Mouse (Mus musculus) forebrain, postnatal 0 days (tissue): ENCODE data around the gene Nlgn1. TPM values are rescaled to one million over a fixed set of nuclear protein-coding genes. Genes with fewer than 3 reads are reported as not detected.

Experiments
- ATAC-seq: fragments of 200-750 bp; cut with Nextera tagmentation; 2 replicates; pipeline ENCODE4 v1.8.0; 2017; ENCODE audit warnings: mild to moderate bottlenecking, moderate library complexity
- DNase-seq: peaks from one replicate; pipeline ENCODE4 v3.0.0-alpha.2; 2015
- H3K27ac ChIP-seq: fragments of 300-500 bp; sonication (generic); 2 replicates; pipeline ENCODE4 v1.5.1; 2014; ENCODE audit warnings: low read depth, mild to moderate bottlenecking, antibody characterized with exemption, low read length, moderate library complexity, mixed read lengths
- H3K27me3 ChIP-seq: fragments of 300-500 bp; sonication (generic); 2 replicates; pipeline ENCODE4 v1.6.1; 2014; ENCODE audit warnings: mild to moderate bottlenecking, low read length, mixed read lengths; ENCODE audit not compliant: insufficient read depth
- H3K36me3 ChIP-seq: fragments of 300-500 bp; sonication (generic); 2 replicates; pipeline ENCODE4 v1.6.1; 2014; ENCODE audit warnings: mild to moderate bottlenecking, moderate library complexity; ENCODE audit not compliant: insufficient read depth
- H3K4me1 ChIP-seq: fragments of 300-500 bp; sonication (generic); 2 replicates; pipeline ENCODE4 v1.6.1; 2014; ENCODE audit warnings: antibody characterized with exemption; ENCODE audit not compliant: insufficient read depth
- H3K4me2 ChIP-seq: fragments of 300-500 bp; sonication (generic); 2 replicates; pipeline ENCODE4 v1.6.1; 2014; ENCODE audit warnings: low read depth, mild to moderate bottlenecking, moderate library complexity
- H3K4me3 ChIP-seq: fragments of 300-500 bp; sonication (generic); 2 replicates; pipeline ENCODE4 v1.5.1; 2014; ENCODE audit warnings: low read depth, low read length, mixed read lengths
- H3K9ac ChIP-seq: fragments of 300-500 bp; sonication (generic); 2 replicates; pipeline ENCODE4 v1.6.1; 2014; ENCODE audit warnings: mild to moderate bottlenecking
- H3K9me3 ChIP-seq: fragments of 300-500 bp; sonication (generic); 2 replicates; pipeline ENCODE4 v1.6.1; 2016; ENCODE audit warnings: low read length
- CTCF ChIP-seq: sonication (generic); IDR thresholded peaks from 2 replicates; pipeline ENCODE4 v1.5.1; 2016; ENCODE audit warnings: antibody characterized with exemption, control low read depth, low read depth
- WGBS: fragments of 180-500 bp; shearing (Covaris S2); extraction: QIAGEN DNeasy Blood & Tissue Kit; methylation state at CpG from one replicate; pipeline ENCODE4 v1.1.7; 2014; 5-methylcytosine and 5-hydroxymethylcytosine counted together
- polyA plus RNA-seq: library from polyadenylated mRNA; unstranded; fragments of >200 nt; fragmentation: Nextera tagmentation; extraction: Ambion mirVana; gene quantifications from 2 replicates; pipeline ENCODE4 v1.2.1, GENCODE M21; 2015
- total RNA-seq: library from RNA; depleted of rRNA; stranded (reverse); fragments of >200 nt; gene quantifications from 2 replicates; pipeline ENCODE4 v1.2.3, GENCODE M21; 2014; rRNA removed

Gene Nlgn1
- 71.3 and 95.2 TPM in 2 replicates for total RNA-seq
- polyA plus RNA-seq = 24.3 and 33.6 TPM in 2 replicates

- Histone ChIP-seq H3K4me1 (peaks cover 4% of the 10 kb centered on the region; the same call in 1 of the 2 replicates), H3K27ac (peak within 1 kb of the TSS; percentile 86), H3K9me3 (no peaks in the 10 kb centered on the region), H3K27me3 (no peaks in the 10 kb centered on the region), H3K36me3 (no peaks in the 10 kb centered on the region), H3K9ac (peak within 1 kb of the TSS; percentile 72), H3K4me3 (peak within 1 kb of the TSS; percentile 79), H3K4me2 (peak within 1 kb of the TSS; percentile 86)
- ATAC-seq (peak; percentile 10; the same call in 1 of the 2 replicates), DNase-seq (peak; percentile 27)
- 2% methylated on average over 14 of the region's 14 CpGs for WGBS
- TF ChIP-seq CTCF = peak; percentile 32
Measured at GRCm38 (mm10) chr3:26332400-26333238, at the start of gene Nlgn1. Gene Nlgn1, minus strand, starts transcription at chr3:26332460.

GRCm38 (mm10) chr3:26378272-26378671, 46.0 kb upstream of the Nlgn1 start:
- H3K4me2 ChIP-seq = no peak overlapping the region
- no peak overlapping the region for H3K9ac ChIP-seq
- DNase-seq (no peak), ATAC-seq (no peak)
- no peak overlapping the region for H3K27ac ChIP-seq
- H3K9me3 ChIP-seq = no peaks in the 10 kb centered on the region
- no peak overlapping the region for H3K4me3 ChIP-seq
- no peaks in the 10 kb centered on the region for H3K36me3 ChIP-seq
- no peak for TF ChIP-seq CTCF
- H3K27me3 ChIP-seq = no peaks in the 10 kb centered on the region
- 85% methylated on average over 2 of the region's 2 CpGs for WGBS
- H3K4me1 ChIP-seq = no peaks in the 10 kb centered on the region

- ATAC-seq (no peak), DNase-seq (no peak)
- no peaks in the 10 kb centered on the region for H3K9me3 ChIP-seq
- no peak overlapping the region for H3K9ac ChIP-seq
- no peak overlapping the region for H3K4me2 ChIP-seq
- TF ChIP-seq CTCF = no peak
- H3K4me1 ChIP-seq = no peaks in the 10 kb centered on the region
- no peak overlapping the region for H3K27ac ChIP-seq
- H3K36me3 ChIP-seq = no peaks in the 10 kb centered on the region
- 81% methylated on average over 5 of the region's 5 CpGs for WGBS
- H3K27me3 ChIP-seq = no peaks in the 10 kb centered on the region
- H3K4me3 ChIP-seq = no peak overlapping the region
Measured at GRCm38 (mm10) chr3:26355082-26355481, 22.8 kb upstream of the Nlgn1 start.

- Histone ChIP-seq H3K27me3 (no peaks in the 10 kb centered on the region), H3K4me3 (no peak overlapping the region), H3K9ac (no peak overlapping the region), H3K27ac (no peak overlapping the region), H3K4me1 (no peaks in the 10 kb centered on the region), H3K9me3 (no peaks in the 10 kb centered on the region), H3K36me3 (no peaks in the 10 kb centered on the region), H3K4me2 (no peak overlapping the region)
- DNase-seq (peak; percentile 22), ATAC-seq (no peak)
- 73% methylated on average over 5 of the region's 5 CpGs for WGBS
- TF ChIP-seq CTCF = peak; percentile 54
Measured at GRCm38 (mm10) chr3:26354483-26355030, 22.3 kb upstream of the Nlgn1 start.

- H3K9ac ChIP-seq = no peak overlapping the region
- H3K27me3 ChIP-seq = no peaks in the 10 kb centered on the region
- H3K4me1 ChIP-seq = peaks cover 3% of the 10 kb centered on the region; the same call in 1 of the 2 replicates
- DNase-seq = no peak
- no peak overlapping the region for H3K27ac ChIP-seq
- ATAC-seq = no peak
- H3K9me3 ChIP-seq = no peaks in the 10 kb centered on the region
- H3K36me3 ChIP-seq = no peaks in the 10 kb centered on the region
- TF ChIP-seq CTCF = no peak
- H3K4me2 ChIP-seq = no peak overlapping the region
- no peak overlapping the region for H3K4me3 ChIP-seq
- 58% methylated on average over 2 of the region's 2 CpGs for WGBS
Measured at GRCm38 (mm10) chr3:26337495-26337894, 5.2 kb upstream of the Nlgn1 start.

- peak overlapping the region; percentile 86 for H3K4me2 ChIP-seq
- DNase-seq (peak; percentile 76), ATAC-seq (peak; percentile 64)
- WGBS = 2% methylated on average over 41 of the region's 41 CpGs
- H3K9ac ChIP-seq = peak overlapping the region; percentile 72
- H3K27ac ChIP-seq = peak overlapping the region; percentile 47
- H3K27me3 ChIP-seq = no peaks in the 10 kb centered on the region
- peak overlapping the region; percentile 79 for H3K4me3 ChIP-seq
- peak; percentile 6; the same call in 1 of the 2 replicates for TF ChIP-seq CTCF
- peaks cover 4% of the 10 kb centered on the region; the same call in 1 of the 2 replicates for H3K4me1 ChIP-seq
- H3K36me3 ChIP-seq = no peaks in the 10 kb centered on the region
- no peaks in the 10 kb centered on the region for H3K9me3 ChIP-seq
Measured at GRCm38 (mm10) chr3:26333239-26333811, 1.1 kb upstream of the Nlgn1 start.
